Mouse (Mus musculus): ENCODE data around the gene Slu7. TPM values are rescaled to one million over a fixed set of nuclear protein-coding genes. Genes with fewer than 3 reads are reported as not detected.

Gene Slu7
- polyA plus RNA-seq, 1 experiment from 2014 or later = 55.4 TPM

GRCm38 (mm10) chr11:43434024-43434407, 472 bp downstream of the Slu7 start:
- Histone ChIP-seq H3K4me3 (ENCODE audit: low read depth, low read length) (peak overlapping the region; percentile 89), H3K4me2 (replicated peaks; ENCODE audit: low read depth, low read length) (peak overlapping the region; percentile 79), H3K27ac (ENCODE audit: low read length) (peak overlapping the region; percentile 3; the same call in 1 of the 2 replicates), H3K36me3 (ENCODE audit: control insufficient read depth, insufficient read depth, low read length) (peaks cover 13% of the 10 kb centered on the region), H3K4me1 (ENCODE audit: control insufficient read depth, insufficient read depth, low read length) (peaks cover 5% of the 10 kb centered on the region; the same call in 1 of the 2 replicates), H3K9ac (replicated peaks; ENCODE audit: low read depth, low read length) (peak overlapping the region; percentile 65), H3K27me3 (ENCODE audit: control insufficient read depth, insufficient read depth, low read length) (no peaks in the 10 kb centered on the region), H3K9me3 (ENCODE audit: control insufficient read depth, low read depth, low read length) (no peaks in the 10 kb centered on the region)
- under 1% methylated on average over 9 of the region's 9 CpGs for WGBS
- ATAC-seq (ENCODE audit: insufficient number of reproducible peaks, insufficient read depth, low FRiP score, low read depth) = no peak; the same call in 1 of the 2 replicates

GRCm38 (mm10) chr11:43441121-43441520, 7.6 kb downstream of the Slu7 start:
- H3K4me1 ChIP-seq (ENCODE audit: control insufficient read depth, insufficient read depth, low read length) = no peaks in the 10 kb centered on the region
- 95% methylated on average over 10 of the region's 10 CpGs for WGBS

DNA sequence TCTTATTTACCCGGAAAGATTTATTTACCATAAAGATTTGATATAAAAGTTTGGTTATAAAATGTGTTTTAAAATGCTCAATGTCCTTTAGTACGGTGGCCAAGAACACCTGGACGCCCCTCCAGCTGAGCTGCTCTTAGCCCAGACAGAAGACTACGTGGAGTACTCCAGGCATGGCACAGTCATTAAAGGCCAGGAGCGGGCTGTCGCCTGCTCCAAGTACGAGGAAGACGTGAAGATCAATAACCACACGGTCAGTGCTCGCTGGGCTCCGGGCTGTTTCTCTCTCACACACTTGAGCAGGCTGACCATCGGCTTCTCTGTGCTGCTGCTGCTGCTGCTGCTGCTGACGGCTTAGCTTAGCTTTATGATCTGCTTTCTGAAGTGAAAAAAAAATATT, 9.6 kb downstream of the Slu7 start:
- no peak overlapping the region for H3K4me2 ChIP-seq (replicated peaks; ENCODE audit: low read depth, low read length)
- peaks cover 76% of the 10 kb centered on the region for H3K36me3 ChIP-seq (ENCODE audit: control insufficient read depth, insufficient read depth, low read length)
- no peak overlapping the region for H3K27ac ChIP-seq (ENCODE audit: low read length)
- H3K27me3 ChIP-seq (ENCODE audit: control insufficient read depth, insufficient read depth, low read length) = no peaks in the 10 kb centered on the region
- H3K4me3 ChIP-seq (ENCODE audit: low read depth, low read length) = no peak overlapping the region
- WGBS = 90% methylated on average over 13 of the region's 13 CpGs
- no peaks in the 10 kb centered on the region for H3K9me3 ChIP-seq (ENCODE audit: control insufficient read depth, low read depth, low read length)
- no peaks in the 10 kb centered on the region for H3K4me1 ChIP-seq (ENCODE audit: control insufficient read depth, insufficient read depth, low read length)
- H3K9ac ChIP-seq (replicated peaks; ENCODE audit: low read depth, low read length) = no peak overlapping the region
- ATAC-seq (ENCODE audit: insufficient number of reproducible peaks, insufficient read depth, low FRiP score, low read depth) = no peak

More at GRCm38 (mm10) chr11:43441121-43441520, 7.6 kb downstream of the Slu7 start:
- H3K27ac ChIP-seq (ENCODE audit: low read length) = no peak overlapping the region
- no peaks in the 10 kb centered on the region for H3K9me3 ChIP-seq (ENCODE audit: control insufficient read depth, low read depth, low read length)
- no peak overlapping the region for H3K4me2 ChIP-seq (replicated peaks; ENCODE audit: low read depth, low read length)
- ATAC-seq (ENCODE audit: insufficient number of reproducible peaks, insufficient read depth, low FRiP score, low read depth) = no peak
- H3K4me3 ChIP-seq (ENCODE audit: low read depth, low read length) = no peak overlapping the region
- H3K9ac ChIP-seq (replicated peaks; ENCODE audit: low read depth, low read length) = no peak overlapping the region
- peaks cover 79% of the 10 kb centered on the region for H3K36me3 ChIP-seq (ENCODE audit: control insufficient read depth, insufficient read depth, low read length)
- no peaks in the 10 kb centered on the region for H3K27me3 ChIP-seq (ENCODE audit: control insufficient read depth, insufficient read depth, low read length)

GRCm38 (mm10) chr11:43449916-43450315, 16.4 kb downstream of the Slu7 start:
- Histone ChIP-seq H3K9ac (replicated peaks; ENCODE audit: low read depth, low read length) (no peak overlapping the region), H3K4me1 (ENCODE audit: control insufficient read depth, insufficient read depth, low read length) (no peaks in the 10 kb centered on the region), H3K27me3 (ENCODE audit: control insufficient read depth, insufficient read depth, low read length) (no peaks in the 10 kb centered on the region), H3K9me3 (ENCODE audit: control insufficient read depth, low read depth, low read length) (no peaks in the 10 kb centered on the region), H3K4me2 (replicated peaks; ENCODE audit: low read depth, low read length) (no peak overlapping the region), H3K27ac (ENCODE audit: low read length) (no peak overlapping the region), H3K36me3 (ENCODE audit: control insufficient read depth, insufficient read depth, low read length) (peaks cover 14% of the 10 kb centered on the region), H3K4me3 (ENCODE audit: low read depth, low read length) (no peak overlapping the region)
- ATAC-seq (ENCODE audit: insufficient number of reproducible peaks, insufficient read depth, low FRiP score, low read depth) = no peak
- WGBS = 85% methylated on average over 2 of the region's 2 CpGs

GRCm38 (mm10) chr11:43451322-43451721, 17.8 kb downstream of the Slu7 start:
- Histone ChIP-seq H3K9ac (replicated peaks; ENCODE audit: low read depth, low read length) (no peak overlapping the region), H3K4me1 (ENCODE audit: control insufficient read depth, insufficient read depth, low read length) (no peaks in the 10 kb centered on the region), H3K27ac (ENCODE audit: low read length) (no peak overlapping the region), H3K36me3 (ENCODE audit: control insufficient read depth, insufficient read depth, low read length) (0 out of 2 replicates have a peak, but pooled peaks cover under 1% of the 10 kb centered on the region), H3K4me2 (replicated peaks; ENCODE audit: low read depth, low read length) (no peak overlapping the region), H3K27me3 (ENCODE audit: control insufficient read depth, insufficient read depth, low read length) (no peaks in the 10 kb centered on the region), H3K4me3 (ENCODE audit: low read depth, low read length) (no peak overlapping the region), H3K9me3 (ENCODE audit: control insufficient read depth, low read depth, low read length) (no peaks in the 10 kb centered on the region)
- ATAC-seq (ENCODE audit: insufficient number of reproducible peaks, insufficient read depth, low FRiP score, low read depth) = no peak
- WGBS = 68% methylated on average over 4 of the region's 4 CpGs

GRCm38 (mm10) chr11:43452266-43452665, 18.7 kb downstream of the Slu7 start:
- no peak overlapping the region for H3K4me2 ChIP-seq (replicated peaks; ENCODE audit: low read depth, low read length)
- H3K27ac ChIP-seq (ENCODE audit: low read length) = no peak overlapping the region
- 63% methylated on average over 2 of the region's 2 CpGs for WGBS
- no peaks in the 10 kb centered on the region for H3K27me3 ChIP-seq (ENCODE audit: control insufficient read depth, insufficient read depth, low read length)
- H3K4me3 ChIP-seq (ENCODE audit: low read depth, low read length) = no peak overlapping the region
- no peaks in the 10 kb centered on the region for H3K36me3 ChIP-seq (ENCODE audit: control insufficient read depth, insufficient read depth, low read length)
- no peaks in the 10 kb centered on the region for H3K9me3 ChIP-seq (ENCODE audit: control insufficient read depth, low read depth, low read length)
- H3K4me1 ChIP-seq (ENCODE audit: control insufficient read depth, insufficient read depth, low read length) = no peaks in the 10 kb centered on the region
- ATAC-seq (ENCODE audit: insufficient number of reproducible peaks, insufficient read depth, low FRiP score, low read depth) = no peak
- H3K9ac ChIP-seq (replicated peaks; ENCODE audit: low read depth, low read length) = no peak overlapping the region

DNA sequence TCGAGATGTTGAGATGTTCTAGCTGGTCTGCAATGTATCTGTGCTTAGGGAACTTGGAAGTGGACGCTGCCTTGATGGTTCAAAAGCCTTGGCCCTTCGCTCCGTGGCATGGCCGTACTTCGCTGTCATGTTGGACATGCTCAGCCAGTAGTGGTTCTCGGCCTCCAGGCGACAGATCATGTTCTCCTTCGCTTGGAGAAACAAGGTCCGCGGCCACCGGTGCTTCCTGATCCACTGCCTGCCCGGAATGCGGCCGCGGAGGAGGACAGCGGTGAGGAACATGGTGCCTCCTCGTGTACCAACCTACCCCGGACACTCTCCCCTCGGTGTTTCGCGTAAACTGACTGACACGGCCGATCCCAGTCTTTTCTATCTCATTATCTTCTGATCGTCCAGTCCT, 29.7 kb downstream of the Slu7 start:
- Histone ChIP-seq H3K4me1 (ENCODE audit: control insufficient read depth, insufficient read depth, low read length) (no peaks in the 10 kb centered on the region), H3K36me3 (ENCODE audit: control insufficient read depth, insufficient read depth, low read length) (no peaks in the 10 kb centered on the region), H3K4me2 (replicated peaks; ENCODE audit: low read depth, low read length) (no peak overlapping the region), H3K4me3 (ENCODE audit: low read depth, low read length) (no peak overlapping the region), H3K9ac (replicated peaks; ENCODE audit: low read depth, low read length) (no peak overlapping the region), H3K9me3 (ENCODE audit: control insufficient read depth, low read depth, low read length) (no peaks in the 10 kb centered on the region), H3K27ac (ENCODE audit: low read length) (no peak overlapping the region), H3K27me3 (ENCODE audit: control insufficient read depth, insufficient read depth, low read length) (no peaks in the 10 kb centered on the region)
- no peak for ATAC-seq (ENCODE audit: insufficient number of reproducible peaks, insufficient read depth, low FRiP score, low read depth)
- WGBS = 93% methylated on average over 25 of the region's 25 CpGs

DNA sequence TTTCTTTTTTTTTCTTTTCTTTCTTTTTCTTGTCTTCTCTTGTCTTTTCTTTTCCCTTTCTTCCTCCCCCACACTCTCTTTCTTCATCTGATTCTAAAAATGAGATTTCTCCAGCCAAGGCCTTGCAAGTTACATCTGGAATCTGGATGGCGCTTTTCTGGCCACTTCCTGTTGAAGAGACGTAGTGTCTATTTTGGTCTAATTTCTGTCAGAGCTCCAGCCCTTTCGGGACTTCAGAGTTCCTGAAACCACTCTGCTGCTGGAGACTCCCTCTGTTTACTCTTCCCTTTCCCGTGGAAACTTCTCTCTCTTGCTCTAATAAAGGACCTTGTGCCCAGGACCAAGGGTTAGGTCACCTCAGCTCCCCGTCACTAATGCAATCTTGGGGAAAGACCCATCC, 36.6 kb downstream of the Slu7 start:
- WGBS = 40% methylated on average over 5 of the region's 5 CpGs
- Histone ChIP-seq H3K36me3 (ENCODE audit: control insufficient read depth, insufficient read depth, low read length) (no peaks in the 10 kb centered on the region), H3K4me2 (replicated peaks; ENCODE audit: low read depth, low read length) (no peak overlapping the region), H3K4me1 (ENCODE audit: control insufficient read depth, insufficient read depth, low read length) (peaks cover 7% of the 10 kb centered on the region; the same call in 1 of the 2 replicates), H3K27me3 (ENCODE audit: control insufficient read depth, insufficient read depth, low read length) (no peaks in the 10 kb centered on the region), H3K4me3 (ENCODE audit: low read depth, low read length) (no peak overlapping the region), H3K27ac (ENCODE audit: low read length) (no peak overlapping the region; the same call in 1 of the 2 replicates), H3K9ac (replicated peaks; ENCODE audit: low read depth, low read length) (no peak overlapping the region), H3K9me3 (ENCODE audit: control insufficient read depth, low read depth, low read length) (no peaks in the 10 kb centered on the region)
- ATAC-seq (ENCODE audit: insufficient number of reproducible peaks, insufficient read depth, low FRiP score, low read depth) = no peak
